Mouse (Mus musculus) adrenal gland, adult 8-10 months (tissue): ENCODE data around the gene Cbx5. TPM values are rescaled to one million over a fixed set of nuclear protein-coding genes. Genes with fewer than 3 reads are reported as not detected.
"Not testable (repeated sequence)": the region's sequence is repeated elsewhere in the genome, so short reads cannot be mapped to it uniquely, and the experiment has no call there.

Experiments used
- DNase-seq: peaks from one replicate; pipeline ENCODE4 v3.0.0; 2022
- total RNA-seq, 4 experiments: library from RNA; stranded (reverse); gene quantifications; 2 replicates each; pipeline ENCODE4 v1.2.4; 2022

The Cbx5 gene
- total RNA-seq, 4 experiments from 2014 or later = 74.3 to 104 (median 93.3) TPM

DNA sequence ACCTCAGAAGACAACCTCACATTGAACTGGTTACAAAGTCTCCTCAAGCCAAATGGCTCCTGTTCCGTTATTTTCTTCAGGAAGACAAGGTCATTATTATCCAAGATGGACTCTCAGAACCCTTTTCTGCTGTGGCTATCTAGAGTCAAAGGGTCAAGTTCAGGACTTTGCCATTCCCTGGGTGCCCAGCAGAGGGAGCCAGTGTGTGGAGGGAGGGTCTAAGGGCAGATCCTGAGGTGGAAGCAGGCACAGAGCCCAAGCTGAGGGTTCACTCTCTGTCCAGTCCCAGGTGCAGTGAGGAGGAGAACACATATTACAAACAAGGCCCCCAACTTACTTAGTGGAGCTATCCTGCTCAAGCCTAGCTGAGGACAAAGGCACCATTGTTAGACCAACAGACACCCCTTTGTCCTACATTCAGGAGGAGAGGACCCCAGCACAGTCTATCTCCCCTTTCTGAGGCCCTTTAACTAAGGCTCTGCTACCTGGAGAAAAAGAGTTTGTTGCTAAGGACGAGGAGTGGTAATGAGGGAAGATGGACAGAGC is 10.7 kb upstream of the Cbx5 start:
- DNase-seq = peak; percentile 51

DNA sequence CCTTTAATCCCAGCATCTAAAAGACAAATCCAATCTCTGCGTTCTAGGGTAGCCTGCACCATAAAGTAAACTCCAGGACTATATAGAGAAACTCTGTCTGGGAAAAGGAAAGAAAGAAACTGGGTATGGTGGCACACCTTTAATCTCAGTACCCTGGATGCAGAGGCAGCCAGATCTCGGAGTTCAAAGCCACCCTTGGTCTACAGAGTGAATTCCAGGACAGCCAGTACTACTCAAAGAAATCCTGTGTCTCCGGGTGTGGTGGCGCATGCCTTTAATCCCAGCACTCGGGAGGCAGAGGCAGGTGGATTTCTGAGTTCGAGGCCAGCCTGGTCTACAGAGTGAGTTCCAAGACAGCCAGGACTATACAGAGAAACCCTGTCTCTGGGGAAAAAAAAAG is 9.9 kb upstream of the Cbx5 start:
- DNase-seq = not testable (repeated sequence)

GRCm38 (mm10) chr15:103248401-103249313 is 9.0 kb upstream of the Cbx5 start:
- no peak for DNase-seq

- DNase-seq = no peak
Measured at GRCm38 (mm10) chr15:103247782-103248400, 8.3 kb upstream of the Cbx5 start.

GRCm38 (mm10) chr15:103247078-103247781 is 7.6 kb upstream of the Cbx5 start:
- no peak for DNase-seq

- no peak for DNase-seq
Measured at GRCm38 (mm10) chr15:103245616-103246015, 6.0 kb upstream of the Cbx5 start.

DNA sequence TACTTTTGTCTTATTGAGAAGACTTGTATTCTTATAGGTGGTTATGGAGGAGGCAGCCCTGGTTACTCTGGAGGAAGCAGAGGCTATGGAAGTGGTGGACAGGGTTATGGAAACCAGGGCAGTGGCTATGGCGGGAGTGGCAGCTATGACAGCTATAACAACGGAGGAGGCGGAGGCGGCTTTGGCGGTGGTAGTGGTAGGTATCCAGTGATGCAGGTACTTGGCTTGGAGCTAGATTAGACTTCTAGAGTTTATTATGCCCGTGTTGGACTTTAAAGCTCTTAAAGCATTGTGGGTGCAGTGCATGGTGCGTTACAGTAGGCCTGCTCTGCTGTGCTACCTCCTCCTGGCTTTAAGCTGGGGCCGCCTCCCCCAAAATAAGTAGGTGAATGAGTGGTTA is 3.3 kb upstream of the Cbx5 start:
- DNase-seq = no peak

- not testable (repeated sequence) for DNase-seq
Measured at GRCm38 (mm10) chr15:103241071-103242018, 1.7 kb upstream of the Cbx5 start.

DNA sequence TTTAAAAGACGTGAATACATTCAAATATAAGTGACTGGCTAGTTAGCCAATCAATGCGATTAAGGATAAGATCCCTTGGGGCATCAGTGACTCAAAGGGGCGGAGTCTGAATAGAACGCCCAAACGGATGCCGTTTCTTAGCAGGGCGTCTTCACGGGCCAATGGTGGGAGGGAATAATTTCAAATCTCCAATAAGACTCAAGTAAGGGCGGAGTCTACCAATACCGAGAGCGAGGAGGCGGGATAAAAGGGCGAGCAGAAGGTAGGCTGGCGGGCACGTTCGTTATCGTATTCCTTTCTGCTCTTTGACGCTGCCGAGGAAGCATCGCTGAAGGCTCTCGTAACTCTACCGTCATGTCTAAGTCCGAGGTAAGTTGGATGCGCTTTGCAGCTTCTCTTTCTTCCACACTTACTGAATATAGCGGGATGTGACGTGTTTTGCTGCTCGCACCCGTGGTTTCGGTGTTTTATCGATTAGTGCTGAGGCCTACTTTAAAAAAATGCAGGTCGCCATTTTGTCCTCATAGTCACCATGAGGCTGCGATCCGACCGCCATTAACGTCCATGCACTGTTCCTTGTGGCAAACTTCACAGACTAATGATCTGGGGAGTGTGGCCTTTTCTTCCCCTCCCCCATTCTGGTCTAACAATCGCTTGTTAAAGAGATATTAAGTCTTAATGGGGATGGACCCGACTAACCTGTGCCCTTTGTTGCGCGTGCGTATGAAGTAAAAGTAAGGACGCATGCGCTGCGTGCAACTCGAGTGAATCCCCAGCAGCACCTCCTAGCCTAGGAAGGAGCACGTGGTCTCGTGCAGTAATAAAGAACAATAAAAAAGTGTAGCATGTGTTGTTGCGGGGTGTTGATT is 778 bp upstream of the Cbx5 start, which contains the start of gene Hnrnpa1:
TSS of gene Hnrnpa1 (plus strand) at position 273 of the 869 bp plus-strand sequence.
- DNase-seq = peak; percentile 96

DNA sequence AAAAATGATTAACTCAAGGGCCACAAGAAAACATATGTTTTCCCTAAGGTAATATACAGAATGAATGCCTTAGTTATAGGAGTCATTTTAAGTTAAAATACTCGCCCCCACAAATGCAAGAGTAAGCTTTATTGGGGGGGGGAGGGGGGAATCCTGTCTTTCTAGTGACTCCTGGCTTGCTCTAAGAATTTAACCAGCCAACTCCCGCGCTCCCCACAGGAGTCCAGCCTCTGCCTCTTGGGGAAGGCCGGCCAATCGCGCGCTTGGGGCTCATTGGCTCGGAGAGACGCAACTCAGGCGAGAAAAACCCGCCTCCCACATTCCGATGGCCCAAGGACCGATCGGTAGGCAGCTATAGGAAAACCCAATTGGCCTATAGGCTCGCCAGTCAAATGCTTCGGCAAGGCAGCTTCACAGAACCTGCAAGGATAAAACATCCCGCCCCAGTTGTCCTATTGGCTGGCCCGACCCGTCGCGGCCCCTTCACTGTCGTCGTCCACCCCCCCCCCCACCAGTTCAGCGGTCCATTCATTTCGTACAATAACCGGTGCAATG is 409 bp downstream of the Cbx5 start:
- peak; percentile 93 for DNase-seq

- DNase-seq = no peak
Measured at GRCm38 (mm10) chr15:103237295-103237694, 2.3 kb downstream of the Cbx5 start.

DNA sequence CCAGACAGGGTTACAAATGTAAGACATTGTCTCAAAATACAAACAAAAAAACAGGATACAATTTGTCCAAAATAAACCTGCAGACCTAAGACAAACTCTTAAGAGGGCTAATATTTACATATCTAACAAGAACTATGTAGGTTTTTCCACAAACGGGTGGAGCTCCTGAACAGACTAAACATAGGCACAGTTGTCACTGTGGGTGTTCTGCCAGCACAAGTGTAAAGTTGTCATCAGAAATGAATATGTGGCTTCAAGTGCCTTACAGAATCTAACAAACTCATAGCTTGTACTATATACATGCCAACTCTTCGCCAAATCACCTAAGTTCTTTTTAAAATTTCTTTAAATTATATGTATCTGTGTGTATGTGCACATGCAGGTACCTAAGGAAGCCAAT is 6.5 kb downstream of the Cbx5 start:
- DNase-seq = no peak

GRCm38 (mm10) chr15:103228904-103229303 is 10.7 kb downstream of the Cbx5 start:
- DNase-seq = no peak

- no peak for DNase-seq
Measured at GRCm38 (mm10) chr15:103227572-103227971, 12.0 kb downstream of the Cbx5 start.

DNA sequence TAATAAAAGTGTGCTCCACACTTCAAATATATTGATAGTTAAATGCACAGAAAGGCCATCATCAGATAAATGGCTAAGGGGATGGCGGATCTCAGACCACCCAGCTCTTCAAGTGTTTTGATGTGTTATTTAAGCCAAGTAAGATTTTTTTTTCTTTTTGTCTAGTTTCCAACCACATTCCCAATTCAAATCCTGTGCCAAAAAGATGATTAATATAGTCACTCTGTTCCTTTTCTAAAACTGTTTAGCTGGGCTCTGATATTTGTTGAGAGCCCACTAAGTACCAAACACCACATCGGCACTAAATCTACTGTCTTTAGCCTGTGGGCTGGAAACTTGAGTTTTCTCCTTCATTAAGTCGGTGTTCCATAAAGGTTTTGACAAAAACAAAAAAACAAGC is 12.6 kb downstream of the Cbx5 start:
- no peak for DNase-seq

DNA sequence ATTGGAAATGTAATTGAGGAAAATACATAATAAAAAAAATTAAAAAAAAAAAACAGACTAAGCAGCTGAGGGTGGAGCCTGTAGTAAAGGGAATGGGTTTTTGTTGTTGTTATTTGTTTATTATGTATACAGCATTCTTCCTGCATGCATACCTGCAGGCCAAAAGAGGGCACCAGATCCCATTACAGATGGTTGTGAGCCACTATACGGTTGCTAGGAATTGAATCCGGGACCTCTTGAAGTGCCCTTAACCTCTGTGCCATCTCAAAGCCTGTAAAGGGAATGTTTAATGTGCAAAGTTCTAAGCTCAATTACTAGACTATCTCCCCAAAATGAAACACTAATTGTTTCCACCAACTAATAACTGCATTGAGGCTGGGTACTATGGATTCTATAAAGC is 15.5 kb downstream of the Cbx5 start:
- DNase-seq = no peak

DNA sequence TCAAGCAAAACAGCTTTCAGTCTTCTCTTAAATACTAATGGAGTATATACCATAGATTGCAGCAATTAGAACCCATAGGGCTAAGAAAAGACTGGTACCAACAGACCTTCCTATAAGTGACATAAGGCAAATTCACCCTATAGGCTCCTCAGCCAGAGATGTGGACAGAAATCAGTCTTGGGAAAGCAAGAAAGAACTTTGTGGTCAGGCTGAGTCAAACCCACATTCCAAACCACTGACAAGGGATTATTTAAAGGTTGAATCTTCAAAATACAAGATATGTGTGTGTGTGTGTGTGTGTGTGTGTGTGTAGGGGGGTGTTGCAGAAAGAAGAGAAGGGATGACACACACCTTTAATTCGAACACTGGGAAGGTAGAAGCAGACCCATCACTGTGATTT is 18.2 kb downstream of the Cbx5 start:
- no peak for DNase-seq

GRCm38 (mm10) chr15:103220785-103221184 is 18.8 kb downstream of the Cbx5 start:
- peak; percentile 82 for DNase-seq

DNA sequence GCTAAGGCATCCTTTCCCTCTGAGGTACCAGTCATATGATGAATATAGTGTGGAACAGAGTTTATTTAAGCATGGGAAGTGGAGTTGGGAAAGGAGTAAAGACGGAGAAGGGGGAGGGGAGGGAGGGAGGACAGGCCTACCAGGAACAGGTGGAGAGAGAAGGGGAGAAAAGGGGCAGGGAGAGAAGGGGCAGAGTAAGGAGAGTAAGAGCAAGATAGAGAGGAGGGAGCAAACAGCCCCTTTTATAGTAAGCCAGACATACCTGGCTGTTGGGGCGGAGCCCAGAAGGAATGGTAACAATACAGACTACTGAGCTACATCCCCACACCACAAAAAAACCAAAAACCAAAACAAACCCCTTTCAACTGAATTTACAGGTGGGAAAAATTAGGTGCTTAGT is 23.6 kb downstream of the Cbx5 start:
- no peak for DNase-seq
